Mouse (Mus musculus) liver, adult 2 months (tissue): Measurements from ENCODE around the gene Emb. TPM values are rescaled to one million over a fixed set of nuclear protein-coding genes. Genes with fewer than 3 reads are reported as not detected.
A peak's percentile ranks its signal among the peaks of the same experiment; 100 is the strongest.

Source experiments
- DNase-seq: peaks from one replicate; pipeline ENCODE4 v3.0.0-alpha.2; 2011; ENCODE audit warnings: low read depth, low spot score; ENCODE audit errors: extremely low read depth
- H3K27ac ChIP-seq: fragments of 200-500 bp; replicated peaks from 2 replicates; pipeline ENCODE4 v1.5.1; 2012; ENCODE audit warnings: low read depth, mild to moderate bottlenecking, control low read depth, inconsistent platforms, low read length; ENCODE audit not compliant: insufficient read depth
- H3K27me3 ChIP-seq: fragments of 200-500 bp; 2 replicates; pipeline ENCODE4 v1.6.1; 2012; ENCODE audit warnings: mild to moderate bottlenecking, moderate library complexity, low read length, inconsistent platforms; ENCODE audit not compliant: control insufficient read depth, insufficient read depth
- H3K36me3 ChIP-seq: fragments of 200-500 bp; 2 replicates; pipeline ENCODE4 v1.6.1; 2012; ENCODE audit warnings: low read length, inconsistent platforms; ENCODE audit not compliant: control insufficient read depth, insufficient read depth
- H3K4me1 ChIP-seq: fragments of 200-500 bp; 2 replicates; pipeline ENCODE4 v1.6.1; 2011; ENCODE audit warnings: low read length; ENCODE audit not compliant: control insufficient read depth, insufficient read depth
- H3K4me3 ChIP-seq: fragments of 200-500 bp; 2 replicates; pipeline ENCODE4 v1.5.1; 2011; ENCODE audit warnings: low read depth, mild to moderate bottlenecking, control low read depth, low read length, moderate library complexity; ENCODE audit not compliant: insufficient read depth
- H3K79me2 ChIP-seq: fragments of 200-500 bp; 2 replicates; pipeline ENCODE4 v1.6.1; 2012; ENCODE audit warnings: inconsistent platforms, mild to moderate bottlenecking, low read length, moderate library complexity; ENCODE audit not compliant: control insufficient read depth, insufficient read depth
- H3K9ac ChIP-seq: fragments of 200-500 bp; 2 replicates; pipeline ENCODE4 v1.6.1; 2012; ENCODE audit warnings: low read depth, mild to moderate bottlenecking, control low read depth, inconsistent platforms, low read length
- CTCF ChIP-seq: fragments of 200-500 bp; IDR thresholded peaks from 2 replicates; pipeline ENCODE4 v1.5.1; 2011; ENCODE audit warnings: low read depth, low read length, control low read depth
- POLR2A ChIP-seq: fragments of 200-500 bp; IDR thresholded peaks from 2 replicates; pipeline ENCODE4 v1.6.1; 2011; ENCODE audit warnings: low read length, control low read depth; ENCODE audit not compliant: insufficient read depth; ENCODE audit errors: extremely low read depth
- WGBS: fragments of 180-500 bp; shearing (Covaris S2); methylation state at CpG from one replicate; pipeline ENCODE4 v1.1.7; 2018; 5-methylcytosine and 5-hydroxymethylcytosine counted together
- polyA plus RNA-seq: library from polyadenylated mRNA; depleted of rRNA; stranded (reverse); fragments of >200 nt; gene quantifications from 2 replicates; pipeline ENCODE4 v1.2.3, GENCODE M21; 2012
- total RNA-seq: library from RNA; depleted of rRNA; stranded (reverse); fragments of >200 nt; gene quantifications from 2 replicates; pipeline ENCODE4 v1.2.3, GENCODE M21; 2014

Gene Emb
- total and polyA plus RNA-seq, 2 experiments: 0.49 to 1.2 TPM

GRCm38 (mm10) chr13:117235530-117236212, 27.3 kb downstream of the Emb start:
- no peaks in the 10 kb centered on the region for H3K79me2 ChIP-seq
- no peak overlapping the region for H3K9ac ChIP-seq
- no peaks in the 10 kb centered on the region for H3K27me3 ChIP-seq
- no peak overlapping the region for H3K4me3 ChIP-seq
- no peak overlapping the region for H3K27ac ChIP-seq
- TF ChIP-seq CTCF: no peak
- TF ChIP-seq POLR2A: no peak
- H3K36me3 ChIP-seq: no peaks in the 10 kb centered on the region
- no peaks in the 10 kb centered on the region for H3K4me1 ChIP-seq
- DNase-seq: no peak
- WGBS: 55% methylated on average over 11 of the region's 11 CpGs

GRCm38 (mm10) chr13:117237111-117237510, 28.8 kb downstream of the Emb start:
- 0 out of 2 replicates have a peak, but pooled peaks cover 2% of the 10 kb centered on the region for H3K27me3 ChIP-seq
- H3K4me3 ChIP-seq: no peak overlapping the region
- no peak overlapping the region for H3K27ac ChIP-seq
- no peaks in the 10 kb centered on the region for H3K4me1 ChIP-seq
- H3K36me3 ChIP-seq: no peaks in the 10 kb centered on the region
- peak; percentile 1 for DNase-seq
- no peak for TF ChIP-seq POLR2A
- no peak for TF ChIP-seq CTCF
- H3K9ac ChIP-seq: no peak overlapping the region
- no peaks in the 10 kb centered on the region for H3K79me2 ChIP-seq
- 86% methylated on average over 4 of the region's 4 CpGs for WGBS

- TF ChIP-seq CTCF (no peak), POLR2A (no peak)
- peak; percentile 16 for DNase-seq
- no peak overlapping the region for H3K27ac ChIP-seq
- H3K36me3 ChIP-seq: no peaks in the 10 kb centered on the region
- H3K4me1 ChIP-seq: no peaks in the 10 kb centered on the region
- 0 out of 2 replicates have a peak, but pooled peaks cover 2% of the 10 kb centered on the region for H3K27me3 ChIP-seq
- WGBS: 73% methylated on average over 3 of the region's 3 CpGs
- no peaks in the 10 kb centered on the region for H3K79me2 ChIP-seq
- no peak overlapping the region for H3K9ac ChIP-seq
- no peak overlapping the region for H3K4me3 ChIP-seq
These were observed 33.7 kb downstream of the Emb start for GRCm38 (mm10) chr13:117242063-117242462.

- Histone ChIP-seq H3K36me3 (no peaks in the 10 kb centered on the region), H3K79me2 (no peaks in the 10 kb centered on the region), H3K4me3 (no peak overlapping the region), H3K27me3 (0 out of 2 replicates have a peak, but pooled peaks cover 2% of the 10 kb centered on the region), H3K4me1 (no peaks in the 10 kb centered on the region), H3K27ac (no peak overlapping the region), H3K9ac (no peak overlapping the region)
- 83% methylated on average over 5 of the region's 5 CpGs for WGBS
- TF ChIP-seq CTCF: no peak
- TF ChIP-seq POLR2A: no peak
- DNase-seq: no peak
These were observed 34.3 kb downstream of the Emb start for GRCm38 (mm10) chr13:117242621-117243020.

- Histone ChIP-seq H3K36me3 (no peaks in the 10 kb centered on the region), H3K4me1 (no peaks in the 10 kb centered on the region), H3K27me3 (no peaks in the 10 kb centered on the region), H3K27ac (no peak overlapping the region), H3K9ac (no peak overlapping the region), H3K4me3 (no peak overlapping the region), H3K79me2 (no peaks in the 10 kb centered on the region)
- no peak for TF ChIP-seq CTCF
- TF ChIP-seq POLR2A: no peak
- WGBS: 83% methylated on average over 4 of the region's 4 CpGs
- no peak for DNase-seq
These were observed 52.4 kb downstream of the Emb start for GRCm38 (mm10) chr13:117260704-117261103.

- no peaks in the 10 kb centered on the region for H3K4me1 ChIP-seq
- no peaks in the 10 kb centered on the region for H3K36me3 ChIP-seq
- no peaks in the 10 kb centered on the region for H3K27me3 ChIP-seq
- H3K27ac ChIP-seq: no peak overlapping the region
- H3K4me3 ChIP-seq: no peak overlapping the region
- no peaks in the 10 kb centered on the region for H3K79me2 ChIP-seq
- 50% methylated on average over 2 of the region's 2 CpGs for WGBS
- no peak overlapping the region for H3K9ac ChIP-seq
- TF ChIP-seq POLR2A (no peak), CTCF (no peak)
- DNase-seq: no peak
These were observed 57.8 kb downstream of the Emb start for GRCm38 (mm10) chr13:117266156-117266555.
